Mouse (Mus musculus) hindbrain, embryonic 12.5 days (tissue): ENCODE data around the gene Hemk1. TPM values are rescaled to one million over a fixed set of nuclear protein-coding genes. Genes with fewer than 3 reads are reported as not detected.

Source experiments
- ATAC-seq: fragments of 200-750 bp; cut with Nextera tagmentation; 2 replicates; pipeline ENCODE4 v1.8.0; 2017; ENCODE audit warnings: moderate TSS enrichment; ENCODE audit not compliant: low FRiP score
- H3K27ac ChIP-seq: fragments of 300-500 bp; sonication (generic); 2 replicates; pipeline ENCODE4 v1.5.1; 2016; ENCODE audit warnings: mild to moderate bottlenecking
- H3K27me3 ChIP-seq: fragments of 300-500 bp; sonication (generic); 2 replicates; pipeline ENCODE4 v1.6.1; 2016; ENCODE audit warnings: mild to moderate bottlenecking
- H3K36me3 ChIP-seq: fragments of 300-500 bp; sonication (generic); 2 replicates; pipeline ENCODE4 v1.6.1; 2016; ENCODE audit warnings: mild to moderate bottlenecking
- H3K4me1 ChIP-seq: fragments of 300-500 bp; sonication (generic); 2 replicates; pipeline ENCODE4 v1.6.1; 2016
- H3K4me2 ChIP-seq: fragments of 300-500 bp; sonication (generic); replicated peaks from 2 replicates; pipeline ENCODE4 v1.6.1; 2016; ENCODE audit warnings: mild to moderate bottlenecking
- H3K4me3 ChIP-seq: fragments of 300-500 bp; sonication (generic); 2 replicates; pipeline ENCODE4 v1.5.1; 2016; ENCODE audit warnings: mild to moderate bottlenecking
- H3K9ac ChIP-seq: fragments of 300-500 bp; sonication (generic); 2 replicates; pipeline ENCODE4 v1.6.1; 2016; ENCODE audit warnings: mild to moderate bottlenecking, moderate library complexity
- H3K9me3 ChIP-seq: fragments of 300-500 bp; sonication (generic); replicated peaks from 2 replicates; pipeline ENCODE4 v1.6.1; 2016; ENCODE audit warnings: mild to moderate bottlenecking
- WGBS: fragments of 180-500 bp; shearing (Covaris S2); methylation state at CpG from one replicate; pipeline ENCODE4 v1.1.7; 2016; 5-methylcytosine and 5-hydroxymethylcytosine counted together
- polyA plus RNA-seq: library from polyadenylated mRNA; unstranded; fragments of >200 nt; fragmentation: Nextera tagmentation; extraction: Ambion mirVana; gene quantifications from 2 replicates; pipeline ENCODE4 v1.2.1, GENCODE M21; 2016

Hemk1 gene
- polyA plus RNA-seq, 1 experiment from 2014 or later = 14.1 TPM

DNA sequence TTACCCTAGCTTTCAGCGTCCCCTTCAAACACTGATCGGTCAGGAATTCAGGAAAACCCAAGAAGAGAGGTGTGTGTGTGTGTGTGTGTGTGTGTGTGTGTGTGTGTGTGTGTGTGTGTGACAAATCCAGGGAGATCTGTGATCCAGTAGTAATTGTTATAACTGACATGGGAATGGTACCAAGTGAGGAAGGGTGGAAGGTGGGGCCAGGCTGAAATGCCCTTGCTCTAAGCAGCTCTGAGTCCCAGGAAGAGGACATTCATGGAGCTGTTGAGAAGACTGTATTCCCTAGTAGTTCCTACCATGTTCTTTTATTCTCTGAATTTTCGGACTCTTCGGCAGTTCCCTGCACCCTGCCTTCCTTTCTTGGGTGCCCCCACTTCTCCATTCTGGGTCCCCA, 40.5 kb downstream of the Hemk1 start:
- peaks cover 15% of the 10 kb centered on the region for H3K4me1 ChIP-seq
- H3K36me3 ChIP-seq = peaks cover 8% of the 10 kb centered on the region
- no peaks in the 10 kb centered on the region for H3K9me3 ChIP-seq
- H3K4me3 ChIP-seq = peak overlapping the region; percentile 52
- H3K27ac ChIP-seq = no peak overlapping the region
- WGBS = 88% methylated on average over 4 of the region's 4 CpGs
- peak overlapping the region; percentile 72 for H3K4me2 ChIP-seq
- H3K27me3 ChIP-seq = peaks cover 11% of the 10 kb centered on the region
- 0 out of 2 replicates have a peak overlapping the region, but pooled peaks have one; percentile 66 for H3K9ac ChIP-seq
- ATAC-seq = no peak

GRCm38 (mm10) chr9:107297059-107297458, 41.1 kb downstream of the Hemk1 start:
- 11% methylated on average over 16 of the region's 16 CpGs for WGBS

DNA sequence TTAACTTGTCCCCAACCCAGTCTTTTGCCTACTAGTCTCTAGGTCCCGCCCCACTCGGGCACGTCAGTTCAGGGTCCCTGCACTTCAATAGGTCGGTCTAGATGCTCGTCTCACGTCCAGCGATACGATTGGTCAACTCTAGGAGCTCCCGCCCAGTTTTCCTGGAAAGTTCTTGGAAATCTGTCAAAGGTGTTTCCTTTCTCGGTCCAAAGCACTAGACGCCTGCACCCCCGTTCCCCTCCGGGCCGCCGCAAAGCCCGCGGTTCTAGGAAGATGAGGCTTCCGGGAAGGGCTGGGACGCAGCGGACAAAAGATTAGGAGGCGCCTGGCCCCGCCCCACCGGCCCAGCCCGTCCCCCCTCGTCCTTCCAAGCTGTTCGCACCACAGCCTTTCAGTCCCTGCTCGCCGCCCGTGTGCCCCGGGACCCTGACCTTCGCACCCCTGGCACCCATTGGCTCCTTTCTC, 41.6 kb downstream of the Hemk1 start:
- under 1% methylated on average over 31 of the region's 31 CpGs for WGBS
- no peak overlapping the region for H3K27ac ChIP-seq
- H3K9me3 ChIP-seq = no peaks in the 10 kb centered on the region

More at GRCm38 (mm10) chr9:107297059-107297458, 41.1 kb downstream of the Hemk1 start:
- Histone ChIP-seq H3K4me2 (peak overlapping the region; percentile 72), H3K36me3 (peaks cover 8% of the 10 kb centered on the region), H3K9ac (peak overlapping the region; percentile 66), H3K27ac (no peak overlapping the region), H3K27me3 (peaks cover 13% of the 10 kb centered on the region), H3K4me1 (peaks cover 15% of the 10 kb centered on the region), H3K4me3 (peak overlapping the region; percentile 52), H3K9me3 (no peaks in the 10 kb centered on the region)
- ATAC-seq = no peak; the same call in 1 of the 2 replicates

DNA sequence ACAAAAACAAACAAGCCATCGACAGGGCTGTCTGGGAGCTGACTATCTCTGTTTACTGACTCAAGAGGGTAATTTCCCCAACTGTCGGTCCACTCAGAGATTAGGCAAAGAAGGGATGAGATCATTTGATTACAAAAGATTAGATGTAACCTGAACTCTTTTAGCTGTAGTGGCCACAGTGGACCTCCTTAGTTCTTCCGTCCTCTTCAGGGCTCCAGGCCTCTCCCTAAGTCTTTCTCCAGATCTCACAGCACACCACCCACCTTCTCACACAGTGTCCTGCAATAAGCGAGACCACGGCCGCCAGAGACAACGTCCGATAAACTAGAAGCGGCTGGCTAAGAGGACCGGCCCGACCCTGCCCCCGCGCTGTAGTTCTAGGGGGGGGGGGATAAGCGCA, 42.1 kb downstream of the Hemk1 start:
- WGBS = 8% methylated on average over 14 of the region's 14 CpGs
- ATAC-seq = peak; percentile 41
- H3K36me3 ChIP-seq = peaks cover 1% of the 10 kb centered on the region; the same call in 1 of the 2 replicates
- no peak overlapping the region for H3K27ac ChIP-seq
- no peak overlapping the region for H3K9ac ChIP-seq
- peaks cover 15% of the 10 kb centered on the region for H3K4me1 ChIP-seq
- H3K27me3 ChIP-seq = peaks cover 13% of the 10 kb centered on the region
- peak overlapping the region; percentile 52 for H3K4me3 ChIP-seq
- peak overlapping the region; percentile 72 for H3K4me2 ChIP-seq
- H3K9me3 ChIP-seq = no peaks in the 10 kb centered on the region

More for the DNA sequence above, 41.6 kb downstream of the Hemk1 start:
- H3K4me2 ChIP-seq = peak overlapping the region; percentile 72
- peaks cover 13% of the 10 kb centered on the region for H3K27me3 ChIP-seq
- H3K4me3 ChIP-seq = peak overlapping the region; percentile 52
- peaks cover 15% of the 10 kb centered on the region for H3K4me1 ChIP-seq
- ATAC-seq = peak; percentile 97
- peak overlapping the region; percentile 66 for H3K9ac ChIP-seq
- H3K36me3 ChIP-seq = peaks cover 6% of the 10 kb centered on the region

DNA sequence AAGGTAGTCTGAATTCAATTTTAAA, 42.3 kb downstream of the Hemk1 start, which contains the start of gene Cish:
Gene Cish, plus strand, starts transcription at position 11 of the 25 bp plus-strand sequence.
- peaks cover 15% of the 10 kb centered on the region for H3K4me1 ChIP-seq
- no peaks in the 10 kb centered on the region for H3K36me3 ChIP-seq
- H3K9ac ChIP-seq = peak within 1 kb of the TSS; percentile 66
- no peak within 1 kb of the TSS for H3K27ac ChIP-seq
- H3K4me2 ChIP-seq = peak within 1 kb of the TSS; percentile 72
- H3K9me3 ChIP-seq = no peaks in the 10 kb centered on the region
- peaks cover 13% of the 10 kb centered on the region for H3K27me3 ChIP-seq
- H3K4me3 ChIP-seq = peak within 1 kb of the TSS; percentile 52
- ATAC-seq = no peak

DNA sequence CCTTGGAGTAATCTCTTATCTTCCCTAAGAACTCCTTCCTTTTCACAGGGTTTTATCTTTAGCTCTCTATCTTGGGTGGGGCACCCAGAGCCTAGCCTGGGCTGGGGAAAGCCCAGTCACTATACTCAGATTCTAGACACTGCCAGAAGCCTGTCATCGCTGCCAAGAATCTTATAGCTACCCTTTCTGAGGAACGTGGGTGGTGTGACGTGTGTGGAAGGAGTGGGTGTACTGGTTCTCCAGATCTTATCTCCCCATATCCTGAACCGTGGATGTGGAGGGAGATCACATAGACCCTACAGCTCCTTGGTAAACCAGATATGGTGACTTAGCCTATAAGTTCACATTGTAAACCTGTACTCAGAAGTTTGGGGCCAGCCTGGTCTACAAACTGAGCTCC, 42.5 kb downstream of the Hemk1 start:
- H3K4me2 ChIP-seq = peak overlapping the region; percentile 72
- ATAC-seq = no peak
- WGBS = 83% methylated on average over 4 of the region's 4 CpGs
- H3K27me3 ChIP-seq = peaks cover 13% of the 10 kb centered on the region
- H3K4me3 ChIP-seq = no peak overlapping the region
- no peaks in the 10 kb centered on the region for H3K9me3 ChIP-seq
- H3K36me3 ChIP-seq = no peaks in the 10 kb centered on the region
- H3K27ac ChIP-seq = no peak overlapping the region
- H3K4me1 ChIP-seq = peaks cover 15% of the 10 kb centered on the region
- no peak overlapping the region for H3K9ac ChIP-seq

DNA sequence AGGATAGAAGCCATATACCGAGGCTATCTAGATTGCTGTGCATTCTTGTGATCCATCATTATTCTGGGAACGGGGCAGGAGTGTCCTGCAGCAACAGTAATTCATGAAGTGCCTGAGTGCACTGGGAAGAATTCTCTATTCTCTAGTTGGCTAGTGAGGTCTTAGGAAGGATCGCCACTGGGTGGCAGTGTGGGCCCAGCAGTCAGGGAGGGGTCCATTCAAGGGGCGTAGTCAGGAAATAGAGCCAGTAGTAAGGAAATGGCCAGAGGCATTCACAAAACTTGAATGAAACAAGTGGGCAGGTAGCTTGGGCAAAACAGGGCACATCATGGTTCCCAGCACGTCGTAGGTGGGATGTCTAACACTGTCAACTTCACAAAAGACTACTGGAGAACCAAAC, 43.9 kb downstream of the Hemk1 start:
- Histone ChIP-seq H3K36me3 (no peaks in the 10 kb centered on the region), H3K27me3 (peaks cover 19% of the 10 kb centered on the region), H3K4me2 (no peak overlapping the region), H3K9me3 (no peaks in the 10 kb centered on the region), H3K27ac (no peak overlapping the region), H3K9ac (no peak overlapping the region), H3K4me3 (no peak overlapping the region), H3K4me1 (peaks cover 23% of the 10 kb centered on the region)
- no peak for ATAC-seq
- WGBS = 6% methylated on average over 6 of the region's 6 CpGs

GRCm38 (mm10) chr9:107290897-107291296, 47.3 kb downstream of the Hemk1 start:
- Histone ChIP-seq H3K4me2 (no peak overlapping the region), H3K9me3 (no peaks in the 10 kb centered on the region), H3K27me3 (peaks cover 31% of the 10 kb centered on the region), H3K9ac (no peak overlapping the region), H3K4me1 (peaks cover 12% of the 10 kb centered on the region), H3K4me3 (no peak overlapping the region), H3K27ac (no peak overlapping the region), H3K36me3 (no peaks in the 10 kb centered on the region)
- no peak for ATAC-seq
- WGBS = 27% methylated on average over 10 of the region's 10 CpGs

DNA sequence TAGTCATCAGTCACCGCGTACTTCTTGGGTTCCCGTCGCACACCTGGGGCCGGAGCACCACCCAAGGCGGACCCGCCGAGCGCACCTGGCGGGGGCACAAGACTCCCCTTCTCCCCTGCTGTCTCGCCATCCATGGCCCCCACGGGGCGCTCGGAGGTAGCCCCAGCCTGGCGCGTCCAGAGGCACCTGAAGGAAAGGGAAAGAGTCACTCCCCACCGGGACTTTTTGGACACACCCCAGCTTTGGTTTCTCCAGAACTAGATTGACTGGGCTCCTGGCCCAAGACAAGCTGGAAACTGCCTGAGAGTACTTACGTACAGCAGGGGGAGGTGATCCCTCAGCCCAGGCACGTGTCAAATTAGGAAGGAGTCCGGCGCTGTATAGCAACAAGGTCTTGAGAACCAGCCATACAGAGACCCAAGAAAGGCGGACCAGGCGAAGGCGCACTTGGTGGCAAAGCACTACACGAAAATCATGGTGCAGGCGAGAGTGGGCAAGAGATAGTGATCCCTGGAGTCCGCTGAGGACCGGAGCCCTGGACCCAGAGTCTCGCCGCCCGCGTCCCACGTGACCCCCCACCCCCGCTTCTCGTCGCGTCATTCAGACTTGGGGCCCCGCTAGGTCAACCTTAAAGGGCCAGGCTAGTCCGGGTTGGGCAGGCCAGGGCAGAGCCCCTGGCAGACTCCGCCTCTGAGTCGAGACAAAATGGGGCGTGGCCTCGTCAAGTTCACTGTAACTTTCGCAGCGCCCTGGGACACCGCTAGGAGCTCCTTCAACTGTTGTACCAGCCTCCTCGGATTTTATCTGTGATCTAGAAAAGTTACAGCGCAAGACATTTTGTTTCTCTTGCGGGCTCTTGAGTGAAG, 48.7 kb downstream of the Hemk1 start, which contains the start of gene Mapkapk3:
Gene Mapkapk3, minus strand, starts transcription at position 667 of the 866 bp plus-strand sequence.
- Histone ChIP-seq H3K27me3 (peaks cover 25% of the 10 kb centered on the region), H3K9ac (no peak within 1 kb of the TSS; the same call in 1 of the 2 replicates), H3K27ac (no peak within 1 kb of the TSS), H3K4me3 (peak within 1 kb of the TSS; percentile 37), H3K36me3 (no peaks in the 10 kb centered on the region), H3K4me1 (peaks cover 15% of the 10 kb centered on the region), H3K9me3 (no peaks in the 10 kb centered on the region), H3K4me2 (peak within 1 kb of the TSS; percentile 68)
- WGBS = 2% methylated on average over 48 of the region's 49 CpGs
- peak; percentile 63; the same call in 1 of the 2 replicates for ATAC-seq

GRCm38 (mm10) chr9:107288711-107289110, 49.4 kb downstream of the Hemk1 start:
- 34% methylated on average over 8 of the region's 8 CpGs for whole genome bisulfite sequencing
- no peak for ATAC-seq
- peaks cover 15% of the 10 kb centered on the region for H3K4me1 ChIP-seq
- H3K36me3 ChIP-seq = no peaks in the 10 kb centered on the region
- peak overlapping the region; percentile 68 for H3K4me2 ChIP-seq
- H3K4me3 ChIP-seq = peak overlapping the region; percentile 37
- H3K27ac ChIP-seq = no peak overlapping the region
- H3K27me3 ChIP-seq = peaks cover 25% of the 10 kb centered on the region
- H3K9ac ChIP-seq = no peak overlapping the region
- no peaks in the 10 kb centered on the region for H3K9me3 ChIP-seq

DNA sequence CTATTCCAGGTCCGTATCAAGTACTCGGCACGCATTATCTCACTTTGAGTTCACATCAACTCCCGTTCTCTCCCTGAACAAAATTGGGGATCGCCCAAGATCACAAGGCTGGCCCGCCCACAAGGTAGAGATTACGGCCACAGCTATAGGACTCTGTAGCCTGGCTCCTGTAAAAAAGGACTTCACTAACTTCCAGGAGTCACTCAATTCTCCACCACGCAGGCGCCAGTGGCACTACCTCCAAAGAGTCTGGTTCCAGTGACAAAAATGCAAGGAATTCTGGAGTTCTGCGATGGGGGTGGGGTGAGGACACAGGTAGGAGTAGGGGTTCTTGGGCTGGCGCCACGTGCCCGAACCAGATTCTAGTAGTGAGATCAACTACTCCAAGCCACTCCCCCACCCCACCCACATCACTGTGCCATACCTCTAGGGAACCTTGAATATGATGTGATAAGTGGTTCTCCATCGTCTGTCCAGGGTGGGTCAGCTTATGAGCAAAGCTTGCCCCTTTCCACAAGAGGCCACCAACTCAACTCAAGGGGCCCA, 50.0 kb downstream of the Hemk1 start:
- Histone ChIP-seq H3K27ac (no peak overlapping the region), H3K4me1 (peaks cover 15% of the 10 kb centered on the region), H3K9me3 (no peaks in the 10 kb centered on the region), H3K9ac (no peak overlapping the region), H3K36me3 (no peaks in the 10 kb centered on the region), H3K4me3 (no peak overlapping the region), H3K4me2 (no peak overlapping the region), H3K27me3 (peaks cover 24% of the 10 kb centered on the region)
- ATAC-seq = no peak
- WGBS = 92% methylated on average over 14 of the region's 14 CpGs

DNA sequence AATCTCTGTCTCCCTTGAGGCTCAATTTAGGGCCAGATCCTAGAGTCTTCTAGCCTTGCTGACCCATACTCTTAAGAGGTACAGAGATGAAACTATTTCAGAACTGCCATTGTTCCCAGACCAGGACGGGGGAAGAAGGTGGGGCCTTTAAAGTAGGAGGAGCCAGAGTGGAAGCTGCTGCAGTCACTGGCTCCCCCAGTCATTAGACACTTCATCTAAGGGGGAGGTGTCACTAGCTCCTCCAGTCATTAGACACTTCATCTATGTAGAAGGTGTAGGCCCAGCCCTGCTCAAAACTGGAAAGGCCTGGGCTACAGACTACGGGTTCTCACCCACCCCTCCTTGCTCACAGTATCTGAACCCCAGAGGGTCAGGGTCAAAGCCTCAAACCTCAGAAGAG, 50.9 kb downstream of the Hemk1 start:
- Histone ChIP-seq H3K4me1 (peaks cover 15% of the 10 kb centered on the region), H3K9ac (no peak overlapping the region), H3K27ac (no peak overlapping the region), H3K9me3 (no peaks in the 10 kb centered on the region), H3K4me2 (no peak overlapping the region), H3K4me3 (no peak overlapping the region), H3K27me3 (peaks cover 19% of the 10 kb centered on the region), H3K36me3 (no peaks in the 10 kb centered on the region)
- WGBS = 66% methylated on average over 2 of the region's 2 CpGs
- ATAC-seq = no peak

DNA sequence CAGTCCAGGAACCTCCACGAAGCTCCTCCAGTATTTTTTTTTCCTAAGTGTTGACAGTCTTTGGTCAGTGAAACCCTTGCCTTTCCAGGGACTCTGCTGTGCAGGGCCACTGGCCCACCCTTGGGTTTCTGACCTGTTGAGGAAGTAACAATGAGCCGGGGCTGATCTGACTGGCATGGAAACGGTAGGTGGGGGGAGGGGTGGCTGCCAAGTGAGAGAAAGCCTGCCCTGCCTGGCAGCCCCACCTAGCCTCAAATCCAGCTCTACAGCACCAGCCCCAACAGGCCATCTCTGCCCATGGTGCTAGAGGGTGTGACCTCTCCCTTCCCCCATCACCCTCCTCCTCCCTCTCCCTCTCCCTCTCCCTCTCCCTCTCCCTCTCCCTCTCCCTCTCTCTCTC, 53.1 kb downstream of the Hemk1 start:
- no peak overlapping the region for H3K27ac ChIP-seq
- no peak overlapping the region for H3K4me2 ChIP-seq
- H3K9ac ChIP-seq = no peak overlapping the region
- no peaks in the 10 kb centered on the region for H3K36me3 ChIP-seq
- H3K4me1 ChIP-seq = peaks cover 23% of the 10 kb centered on the region
- H3K9me3 ChIP-seq = no peaks in the 10 kb centered on the region
- peaks cover 17% of the 10 kb centered on the region for H3K27me3 ChIP-seq
- ATAC-seq = no peak
- WGBS = 17% methylated on average over 3 of the region's 3 CpGs
- no peak overlapping the region for H3K4me3 ChIP-seq
